8 mouse cellular contexts compared by ENCODE assay signal in genomic region chr12:102756304-102756703, GRCm38 (mm10). TPM values are rescaled to one million over a fixed set of nuclear protein-coding genes. Genes with fewer than 3 reads are reported as not detected.
A peak's percentile ranks its signal among the peaks of the same experiment; 100 is the strongest.
DNase-seq lines count a peak whose midpoint lies in the region; ATAC-seq and TF ChIP-seq lines count a peak whose summit lies in the region.

No protein-coding gene starts in this region.

- no peaks in the 10 kb centered on the region for H3K9me3 ChIP-seq in heart, embryonic 10.5 days
- no peaks in the 10 kb centered on the region for H3K9me3 ChIP-seq in MEL (replicated peaks; ENCODE audit: insufficient read depth, low read length)
- no peaks in the 10 kb centered on the region for H3K9me3 ChIP-seq in embryonic facial prominence, embryonic 15.5 days (replicated peaks)
- no peaks in the 10 kb centered on the region for H3K9me3 ChIP-seq in midbrain, embryonic 13.5 days

- no peak overlapping the region for H3K9ac ChIP-seq in MEL (ENCODE audit: control insufficient read depth, low read depth, low read length, poor library complexity, severe bottlenecking)
- H3K9ac ChIP-seq in embryonic facial prominence, embryonic 15.5 days = no peak overlapping the region
- no peak overlapping the region; the same call in 1 of the 2 replicates for H3K9ac ChIP-seq in midbrain, embryonic 13.5 days (replicated peaks)

- peak overlapping the region; percentile 91; the same call in 1 of the 2 replicates for H3K27ac ChIP-seq in heart, embryonic 10.5 days
- H3K27ac ChIP-seq in MEL (ENCODE audit: control insufficient read depth, low read depth, low read length) = no peak overlapping the region
- H3K27ac ChIP-seq in embryonic facial prominence, embryonic 15.5 days (replicated peaks) = no peak overlapping the region
- H3K27ac ChIP-seq in midbrain, embryonic 13.5 days = no peak overlapping the region

- intact Hi-C loops in heart, postnatal 36 days (cut with DNase I) = no loop called here

- 77% methylated on average over 7 of the region's 7 CpGs for WGBS in heart, embryonic 10.5 days
- WGBS in embryonic facial prominence, embryonic 15.5 days = 79% methylated on average over 7 of the region's 7 CpGs
- WGBS in midbrain, embryonic 13.5 days = 88% methylated on average over 7 of the region's 7 CpGs

- peaks cover 7% of the 10 kb centered on the region; the same call in 1 of the 2 replicates for H3K36me3 ChIP-seq in heart, embryonic 10.5 days
- H3K36me3 ChIP-seq in MEL (ENCODE audit: control insufficient read depth in 1 of 2, insufficient read depth in 2 of 2, low read length in 2 of 2) = peaks cover 2 to 33% of the 10 kb centered on the region in 2 experiments
- no peaks in the 10 kb centered on the region for H3K36me3 ChIP-seq in embryonic facial prominence, embryonic 15.5 days
- H3K36me3 ChIP-seq in midbrain, embryonic 13.5 days = no peaks in the 10 kb centered on the region; the same call in 1 of the 2 replicates

- peak; percentile 2; the same call in 1 of the 2 replicates for TF ChIP-seq RAD21 in MEL (IDR thresholded peaks at IDR 0.05; ENCODE audit: low read depth, low read length)

- ATAC-seq in embryonic facial prominence, embryonic 15.5 days (ENCODE audit: insufficient number of reproducible peaks, low FRiP score, low TSS enrichment, low read depth) = no peak
- no peak for ATAC-seq in midbrain, embryonic 13.5 days

- H3K4me1 ChIP-seq in heart, embryonic 10.5 days = peaks cover 15% of the 10 kb centered on the region
- peaks cover 0 to 11% of the 10 kb centered on the region in 2 experiments; a peak in 2 of 4 replicates for H3K4me1 ChIP-seq in MEL (ENCODE audit: control insufficient read depth in 1 of 2, insufficient read depth in 2 of 2, low read length in 2 of 2)
- peaks cover 23% of the 10 kb centered on the region for H3K4me1 ChIP-seq in embryonic facial prominence, embryonic 15.5 days
- peaks cover 35% of the 10 kb centered on the region for H3K4me1 ChIP-seq in midbrain, embryonic 13.5 days (replicated peaks)

- peak overlapping the region; percentile 94 for H3K4me3 ChIP-seq in heart, embryonic 10.5 days
- no peak overlapping the region for H3K4me3 ChIP-seq in MEL (ENCODE audit: control insufficient read depth in 1 of 2, insufficient read depth in 1 of 2, low read depth in 2 of 2, low read length in 2 of 2)
- peak overlapping the region; percentile 89 for H3K4me3 ChIP-seq in embryonic facial prominence, embryonic 15.5 days (replicated peaks)
- H3K4me3 ChIP-seq in midbrain, embryonic 13.5 days (replicated peaks) = peak overlapping the region; percentile 70

- H3K27me3 ChIP-seq in heart, embryonic 10.5 days (ENCODE audit: insufficient read depth, poor library complexity, severe bottlenecking) = no peaks in the 10 kb centered on the region
- no peaks in the 10 kb centered on the region for H3K27me3 ChIP-seq in MEL (ENCODE audit: control insufficient read depth in 1 of 2, insufficient read depth in 2 of 2, low read length in 2 of 2)
- no peaks in the 10 kb centered on the region for H3K27me3 ChIP-seq in embryonic facial prominence, embryonic 15.5 days
- H3K27me3 ChIP-seq in midbrain, embryonic 13.5 days = no peaks in the 10 kb centered on the region

- H3K4me2 ChIP-seq in embryonic facial prominence, embryonic 15.5 days (replicated peaks) = peak overlapping the region; percentile 66
- H3K4me2 ChIP-seq in midbrain, embryonic 13.5 days (replicated peaks) = peak overlapping the region; percentile 80

- no peak for TF ChIP-seq EP300 in MEL (IDR thresholded peaks at IDR 0.05; ENCODE audit: low read depth in 1 of 2, low read length in 2 of 2)

- H3K79me2 ChIP-seq in MEL (ENCODE audit: control insufficient read depth, insufficient read depth, low read length, poor library complexity) = peaks cover 65% of the 10 kb centered on the region

- peak; percentile 72 for DNase-seq in heart, embryonic 10.5 days (ENCODE audit: low spot score)
- DNase-seq in heart, postnatal 36 days = no peak
- peak; percentile 60 for DNase-seq in MEL (ENCODE audit: low read depth, low spot score)
- peak; percentile 50 for DNase-seq in kidney, postnatal 10 days
- peak; percentile 54 for DNase-seq in thymus, postnatal 25 days
- DNase-seq in urinary bladder, postnatal 4 days (ENCODE audit: low spot score in 2 of 2) = no peak

- TF ChIP-seq CTCF in MEL (IDR thresholded peaks at IDR 0.05 in 2 of 3, conservative IDR thresholded peaks at IDR 0.05 in 1 of 3; ENCODE audit: control insufficient read depth in 1 of 3, insufficient read depth in 1 of 3, low read depth in 2 of 3, low read length in 3 of 3, poor library complexity in 1 of 3, severe bottlenecking in 1 of 3) = peak; percentile 39 to 52 (median 50)

- no peak for TF ChIP-seq POLR2A in MEL (IDR thresholded peaks at IDR 0.05; ENCODE audit: control insufficient read depth in 1 of 2, insufficient read depth in 1 of 2, low read depth in 1 of 2, low read length in 2 of 2, poor library complexity in 1 of 2)

TF ChIP-seq in MEL, 35 proteins besides CTCF, POLR2A, EP300 and RAD21 (continues in another document):
- TF ChIP-seq MYC (IDR thresholded peaks at IDR 0.05; ENCODE audit: low read depth, low read length) (no peak), KAT2A (conservative IDR thresholded peaks at IDR 0.05; ENCODE audit: low read depth, low read length) (no peak), USF1 (IDR thresholded peaks at IDR 0.05; ENCODE audit: low read depth, low read length) (no peak), SMC3 (IDR thresholded peaks at IDR 0.05; ENCODE audit: low read depth, low read length) (no peak), TBP (IDR thresholded peaks at IDR 0.05; ENCODE audit: low read depth, low read length) (no peak), MEF2A (IDR thresholded peaks at IDR 0.05; ENCODE audit: extremely low read depth, insufficient replicate concordance, low read depth, low read length, poor library complexity, severe bottlenecking) (no peak), CHD2 (IDR thresholded peaks at IDR 0.05; ENCODE audit: low read length) (no peak), ZNF384 (IDR thresholded peaks at IDR 0.05; ENCODE audit: low read depth, low read length) (no peak), USF2 (IDR thresholded peaks at IDR 0.05; ENCODE audit: borderline replicate concordance in 1 of 2, insufficient read depth in 1 of 2, low read depth in 1 of 2, low read length in 2 of 2) (no peak), BHLHE40 (IDR thresholded peaks at IDR 0.05; ENCODE audit: borderline replicate concordance, low read depth, low read length) (no peak), UBTF (IDR thresholded peaks at IDR 0.05; ENCODE audit: borderline replicate concordance, insufficient read depth, low read depth, low read length) (no peak), POLR2AphosphoS2 (IDR thresholded peaks at IDR 0.05; ENCODE audit: low read length) (no peak), GABPA (IDR thresholded peaks at IDR 0.05; ENCODE audit: low read depth, low read length) (no peak), CHD1 (IDR thresholded peaks at IDR 0.05; ENCODE audit: low read depth, low read length) (no peak)

RNA-seq across cellular contexts. Expression of gene Gm28051, which starts 1.3 kb away (rescaled TPM):
- polyA plus RNA-seq in heart, embryonic 10.5 days (2016; fragmentation: Nextera tagmentation; extraction: Ambion mirVana) = not detected in 2 replicates
- not detected for total RNA-seq in heart, postnatal 36 days (2021)
- total RNA-seq in MEL (2012; rRNA removed) = not detected in 2 replicates
- not detected for polyA plus RNA-seq in MEL (2012; ENCODE audit: insufficient read depth in 1 of 2, insufficient read length in 2 of 2, low read depth in 1 of 2, low replicate concordance in 2 of 2, missing spikeins in 1 of 2)
- polyA plus RNA-seq in embryonic facial prominence, embryonic 15.5 days (2015; fragmentation: Nextera tagmentation; extraction: Ambion mirVana) = not detected in 2 replicates
- polyA plus RNA-seq in midbrain, embryonic 13.5 days (2015; fragmentation: Nextera tagmentation; extraction: Ambion mirVana) = not detected in 2 replicates

RNA-seq across cellular contexts. Expression of gene Gon7, which starts 1.3 kb away (rescaled TPM):
- polyA plus RNA-seq in heart, embryonic 10.5 days (2016; fragmentation: Nextera tagmentation; extraction: Ambion mirVana) = 32.5 and 36.3 TPM in 2 replicates
- 1 to 10 TPM; 9.3 to 9.4 TPM for total RNA-seq in heart, postnatal 36 days (2021)
- total RNA-seq in MEL (2012; rRNA removed) = 33.0 and 33.7 TPM in 2 replicates
- 100 to 1,000 TPM in 1 of 2 experiments, 10 to 100 TPM in 1; 31.3 to 129 TPM for polyA plus RNA-seq in MEL (2012; ENCODE audit: insufficient read depth in 1 of 2, insufficient read length in 2 of 2, low read depth in 1 of 2, low replicate concordance in 2 of 2, missing spikeins in 1 of 2)
- 24.3 and 25.6 TPM in 2 replicates for polyA plus RNA-seq in embryonic facial prominence, embryonic 15.5 days (2015; fragmentation: Nextera tagmentation; extraction: Ambion mirVana)
- polyA plus RNA-seq in midbrain, embryonic 13.5 days (2015; fragmentation: Nextera tagmentation; extraction: Ambion mirVana) = 55.0 and 57.9 TPM in 2 replicates

RNA-seq across cellular contexts. Expression of gene Ubr7, which starts 1.5 kb away (rescaled TPM):
- polyA plus RNA-seq in heart, embryonic 10.5 days (2016; fragmentation: Nextera tagmentation; extraction: Ambion mirVana) = 40.0 and 40.6 TPM in 2 replicates
- 10 to 100 TPM; 25.3 to 27.6 TPM for total RNA-seq in heart, postnatal 36 days (2021)
- total RNA-seq in MEL (2012; rRNA removed) = 58.5 and 68.1 TPM in 2 replicates
- polyA plus RNA-seq in MEL (2012; ENCODE audit: insufficient read depth in 1 of 2, insufficient read length in 2 of 2, low read depth in 1 of 2, low replicate concordance in 2 of 2, missing spikeins in 1 of 2) = 10 to 100 TPM in 1 of 2 experiments, not detected in 1; 62.3 TPM
- 38.2 and 38.7 TPM in 2 replicates for polyA plus RNA-seq in embryonic facial prominence, embryonic 15.5 days (2015; fragmentation: Nextera tagmentation; extraction: Ambion mirVana)
- polyA plus RNA-seq in midbrain, embryonic 13.5 days (2015; fragmentation: Nextera tagmentation; extraction: Ambion mirVana) = 39.0 and 41.7 TPM in 2 replicates

RNA-seq across cellular contexts. Expression of gene Gm20604, which starts 2.2 kb away (rescaled TPM):
- polyA plus RNA-seq in heart, embryonic 10.5 days (2016; fragmentation: Nextera tagmentation; extraction: Ambion mirVana) = 18.8 and 24.1 TPM in 2 replicates
- total RNA-seq in heart, postnatal 36 days (2021) = 1 to 10 TPM; 4.3 to 4.6 TPM
- total RNA-seq in MEL (2012; rRNA removed) = 6.9 and 8.8 TPM in 2 replicates
- polyA plus RNA-seq in MEL (2012; ENCODE audit: insufficient read depth in 1 of 2, insufficient read length in 2 of 2, low read depth in 1 of 2, low replicate concordance in 2 of 2, missing spikeins in 1 of 2) = 1 to 10 TPM in 1 of 2 experiments, not detected in 1; 7.9 TPM
- 22.0 and 23.0 TPM in 2 replicates for polyA plus RNA-seq in embryonic facial prominence, embryonic 15.5 days (2015; fragmentation: Nextera tagmentation; extraction: Ambion mirVana)
- 41.1 and 42.4 TPM in 2 replicates for polyA plus RNA-seq in midbrain, embryonic 13.5 days (2015; fragmentation: Nextera tagmentation; extraction: Ambion mirVana)

RNA-seq across cellular contexts. Expression of gene Tmem251, which starts 12.7 kb away (rescaled TPM):
- polyA plus RNA-seq in heart, embryonic 10.5 days (2016; fragmentation: Nextera tagmentation; extraction: Ambion mirVana) = 8.6 and 9.5 TPM in 2 replicates
- 1 to 10 TPM; 3.7 to 3.9 TPM for total RNA-seq in heart, postnatal 36 days (2021)
- total RNA-seq in MEL (2012; rRNA removed) = 9.0 and 9.3 TPM in 2 replicates
- polyA plus RNA-seq in MEL (2012; ENCODE audit: insufficient read depth in 1 of 2, insufficient read length in 2 of 2, low read depth in 1 of 2, low replicate concordance in 2 of 2, missing spikeins in 1 of 2) = 10 to 100 TPM; 11.4 to 57.5 TPM
- polyA plus RNA-seq in embryonic facial prominence, embryonic 15.5 days (2015; fragmentation: Nextera tagmentation; extraction: Ambion mirVana) = 8.7 and 10.2 TPM in 2 replicates
- 12.4 and 13.3 TPM in 2 replicates for polyA plus RNA-seq in midbrain, embryonic 13.5 days (2015; fragmentation: Nextera tagmentation; extraction: Ambion mirVana)

Comparison
In these comparisons a context has a peak if more than half of its experiments do, and no peak if none do; other contexts are left out.
1. DNase-seq: peak in heart, embryonic 10.5 days (single experiment), MEL (single experiment), kidney, postnatal 10 days (single experiment) and thymus, postnatal 25 days (single experiment); none in heart, postnatal 36 days (0 of 2) and urinary bladder, postnatal 4 days (0 of 2).
2. H3K4me3 ChIP-seq: peak in heart, embryonic 10.5 days (single experiment), embryonic facial prominence, embryonic 15.5 days (single experiment) and midbrain, embryonic 13.5 days (single experiment); none in MEL (0 of 2).